Mouse (Mus musculus) CD4-positive, CD25-positive, alpha-beta regulatory T cell, adult 4 months (primary cell): Measurements from ENCODE around the gene Rccd1. TPM values are rescaled to one million over a fixed set of nuclear protein-coding genes. Genes with fewer than 3 reads are reported as not detected.
A peak's percentile ranks its signal among the peaks of the same experiment; 100 is the strongest.

ENCODE experiments used
- ATAC-seq: one replicate; pipeline ENCODE4 v1.8.0; 2017
- polyA plus RNA-seq, 2 experiments: library from polyadenylated mRNA; unstranded; fragments of 100-300 nt; shearing (Covaris generic); gene quantifications; one replicate each; pipeline ENCODE4 v1.2.1; 2017

Rccd1 gene
- polyA plus RNA-seq, 2 experiments from 2014 or later: 6.0 to 6.1 TPM

GRCm38 (mm10) chr7:80252886-80253285 lies 71.4 kb downstream of the Rccd1 start:
- ATAC-seq: no peak

DNA sequence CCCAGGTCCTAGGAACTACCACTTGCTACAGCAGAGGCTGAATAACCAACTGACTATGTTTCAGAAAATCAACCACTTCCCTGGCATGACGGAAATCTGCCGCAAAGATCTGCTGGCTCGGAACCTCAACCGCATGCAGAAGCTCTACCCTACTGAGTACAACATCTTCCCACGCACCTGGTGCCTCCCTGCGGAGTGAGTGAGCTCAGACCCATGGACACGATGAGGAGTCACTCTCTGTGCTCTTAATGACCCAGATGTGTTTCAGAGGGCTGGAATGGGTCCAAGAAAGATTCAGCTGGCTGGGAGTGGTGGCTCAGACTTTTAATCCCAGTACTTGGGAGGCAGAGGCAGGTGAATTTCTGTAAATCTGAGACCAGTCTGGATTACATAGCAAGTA lies 71.8 kb downstream of the Rccd1 start:
- ATAC-seq: no peak

- ATAC-seq: no peak
Observed at GRCm38 (mm10) chr7:80246859-80247258, 77.4 kb downstream of the Rccd1 start.

- peak; percentile 99 for ATAC-seq
Observed at GRCm38 (mm10) chr7:80246148-80246721, 78.0 kb downstream of the Rccd1 start, which contains the start of gene Ttll13. Gene Ttll13 (plus strand): TSS chr7:80246376.

- ATAC-seq: no peak
Observed at GRCm38 (mm10) chr7:80244851-80245250, 79.4 kb downstream of the Rccd1 start.

Other genes starting within 250 kb of the Rccd1 start
- gene Idh2, start 209.1 kb downstream of the Rccd1 start, polyA plus RNA-seq: 10 to 100 TPM; 22.4 to 23.9 TPM
- 10 to 100 TPM; 19.2 to 26.0 TPM for gene Sema4b, start 137.6 kb downstream of the Rccd1 start, polyA plus RNA-seq
- 10 to 100 TPM; 86.5 to 98.1 TPM for gene Cib1, start 91.6 kb downstream of the Rccd1 start, polyA plus RNA-seq
- gene Gdpgp1, start 91.6 kb downstream of the Rccd1 start, polyA plus RNA-seq: 10 to 100 TPM in 1 of 2 experiments, 1 to 10 TPM in 1; 8.4 to 11.4 TPM
- gene Ttll13, start 78.1 kb downstream of the Rccd1 start, polyA plus RNA-seq: under 1 TPM in 1 of 2 experiments, not detected in 1; 0.94 TPM
- 10 to 100 TPM; 28.9 to 34.0 TPM for gene Ngrn, start 63.2 kb downstream of the Rccd1 start, polyA plus RNA-seq
- gene Vps33b, start 54.8 kb downstream of the Rccd1 start, polyA plus RNA-seq: 10 to 100 TPM; 28.9 to 44.3 TPM
- gene Prc1, start 30.0 kb downstream of the Rccd1 start, polyA plus RNA-seq: 10 to 100 TPM; 16.9 to 30.3 TPM
- 10 to 100 TPM; 38.1 to 79.1 TPM for gene Unc45a, start 16.6 kb upstream of the Rccd1 start, polyA plus RNA-seq
- gene Hddc3, start 18.6 kb upstream of the Rccd1 start, polyA plus RNA-seq: 1 to 10 TPM; 6.9 to 7.2 TPM
- gene Man2a2, start 46.9 kb upstream of the Rccd1 start, polyA plus RNA-seq: 10 to 100 TPM; 10.4 to 22.3 TPM
- gene Fes, start 63.5 kb upstream of the Rccd1 start, polyA plus RNA-seq: 1 to 10 TPM in 1 of 2 experiments, under 1 TPM in 1; 0.11 to 2.5 TPM
- 1 to 10 TPM; 5.5 to 7.3 TPM for gene Furin, start 81.0 kb upstream of the Rccd1 start, polyA plus RNA-seq
- 1 to 10 TPM; 6.1 to 8.8 TPM for gene Blm, start 210.7 kb upstream of the Rccd1 start, polyA plus RNA-seq